Mouse (Mus musculus): ENCODE results near the gene Rassf9.
A peak's percentile ranks its signal among the peaks of the same experiment; 100 is the strongest.

Rassf9 gene

GRCm38 (mm10) chr10:102511807-102512461 is at the start of gene Rassf9:
Gene Rassf9, plus strand, starts transcription at chr10:102512222.
- peak; percentile 51 for DNase-seq

GRCm38 (mm10) chr10:102469412-102469811 is 42.6 kb upstream of the Rassf9 start:
- DNase-seq = no peak

- DNase-seq = no peak
Observed at GRCm38 (mm10) chr10:102490386-102490785, 21.6 kb upstream of the Rassf9 start, which contains the start of gene Nts. Gene Nts, minus strand, starts transcription at chr10:102490486.

GRCm38 (mm10) chr10:102491792-102492191 is 20.2 kb upstream of the Rassf9 start:
- DNase-seq = peak; percentile 40

GRCm38 (mm10) chr10:102498754-102499153 is 13.3 kb upstream of the Rassf9 start:
- DNase-seq = peak; percentile 60

DNA sequence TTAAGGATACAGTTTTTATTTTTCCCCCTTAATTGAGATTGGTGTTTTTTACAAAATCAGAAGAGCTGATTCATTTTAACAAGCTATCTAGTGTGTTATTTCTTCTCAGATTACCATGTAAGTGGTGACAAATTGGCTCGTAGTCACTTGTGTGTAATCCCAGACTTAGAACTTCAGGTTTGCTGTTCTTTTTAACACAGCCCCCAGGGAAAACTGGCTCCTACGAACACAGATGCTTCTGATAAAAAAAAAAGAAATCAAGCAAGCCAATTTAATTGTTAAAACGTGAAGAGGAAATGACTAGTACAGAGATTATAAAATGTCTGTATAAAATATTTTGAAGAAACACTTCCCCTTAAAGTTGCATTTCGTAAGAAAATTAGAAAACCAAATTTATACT is 4.6 kb upstream of the Rassf9 start:
- no peak for DNase-seq

DNA sequence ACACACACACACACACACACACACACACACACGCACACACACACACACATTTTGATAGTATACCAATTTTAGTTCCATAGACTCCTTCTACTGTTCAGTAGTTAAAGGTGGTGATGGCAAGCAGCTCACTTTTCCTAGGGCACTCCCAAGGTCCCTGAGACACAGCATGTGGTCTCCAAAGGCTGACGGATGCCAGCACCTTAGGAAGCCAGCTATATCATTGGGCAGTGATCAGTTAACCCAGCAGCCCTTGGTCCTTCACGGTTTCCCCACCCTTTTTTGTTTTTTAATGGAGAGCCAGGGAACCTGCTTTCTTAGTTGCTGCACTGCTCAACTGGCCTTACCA is 588 bp upstream of the Rassf9 start:
- no peak for DNase-seq

DNA sequence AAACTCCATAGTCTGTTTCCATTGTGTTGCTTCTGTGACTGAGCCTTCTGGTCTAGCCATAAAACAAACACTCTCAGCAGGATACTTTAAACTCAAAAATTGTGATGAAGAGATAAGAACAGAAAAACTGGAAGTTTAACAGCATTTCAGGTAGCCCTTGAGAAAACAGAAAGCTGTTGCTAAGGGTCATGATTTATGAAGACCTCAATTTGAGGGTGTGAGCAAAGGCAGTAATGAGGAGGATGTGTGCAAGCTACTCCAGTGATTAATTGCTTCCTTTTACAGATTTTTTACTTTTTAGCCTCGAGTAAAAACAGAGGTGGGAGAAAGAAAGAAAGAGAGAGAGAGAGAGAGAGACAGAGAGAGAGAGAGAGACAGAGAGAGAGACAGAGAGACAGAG is 2.1 kb downstream of the Rassf9 start:
- no peak for DNase-seq

GRCm38 (mm10) chr10:102527901-102528300 is 15.9 kb downstream of the Rassf9 start:
- no peak for DNase-seq

DNA sequence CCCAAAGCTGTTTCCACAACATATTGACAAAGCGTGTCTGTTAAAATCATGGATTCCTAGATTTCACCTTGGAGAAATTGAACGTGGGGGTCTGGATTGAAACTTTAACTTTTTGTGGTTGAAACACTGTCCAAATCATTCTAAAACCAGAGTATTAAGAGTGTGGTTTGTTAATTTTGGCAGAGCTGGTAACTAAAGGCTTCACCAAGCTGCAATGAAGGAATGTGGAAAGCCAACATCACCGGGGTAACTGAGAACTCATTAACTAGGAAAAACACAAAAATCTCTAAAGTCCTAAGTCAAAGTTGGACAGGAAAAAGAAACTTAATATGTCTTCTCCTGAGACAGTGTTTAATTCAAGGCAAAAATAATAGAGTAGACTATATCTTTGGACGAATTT is 41.9 kb downstream of the Rassf9 start:
- DNase-seq = no peak

- DNase-seq = no peak
Observed at GRCm38 (mm10) chr10:102562488-102562887, 50.5 kb downstream of the Rassf9 start.

DNA sequence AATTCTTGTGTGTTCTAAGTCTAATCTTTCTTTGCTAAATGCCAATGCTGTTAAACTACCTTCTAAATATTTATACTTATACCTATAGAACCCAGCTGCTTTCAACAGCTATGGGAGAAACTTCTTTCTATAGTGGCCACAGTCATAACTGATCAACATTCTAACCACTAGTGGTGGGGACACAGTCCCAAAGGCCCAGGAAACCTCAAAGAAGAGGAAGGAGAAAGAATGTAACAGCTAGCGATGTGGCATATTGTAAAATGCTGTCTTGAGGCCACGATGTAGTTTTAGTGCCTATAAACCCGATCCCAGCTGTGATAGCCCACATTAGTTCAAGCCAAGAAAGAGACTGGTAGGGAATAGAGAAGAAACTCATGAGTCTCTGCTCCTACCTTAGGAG is 65.9 kb downstream of the Rassf9 start:
- DNase-seq = no peak

GRCm38 (mm10) chr10:102594306-102594705 is 82.3 kb downstream of the Rassf9 start:
- no peak for DNase-seq
